Mouse (Mus musculus): ENCODE results near the gene Pard3.

- TF ChIP-seq CTCF (IDR thresholded peaks at IDR 0.05; ENCODE audit: borderline replicate concordance, insufficient read depth, low read depth, low read length), result no peak
- no peak for TF ChIP-seq POLR2A (IDR thresholded peaks at IDR 0.05; ENCODE audit: borderline replicate concordance, insufficient read depth, low read length)
These were observed 228.6 kb downstream of the Pard3 start for GRCm38 (mm10) chr8:127292307-127292706.

Data from cerebellum, adult 2 months (tissue).